Mouse (Mus musculus) embryonic facial prominence, embryonic 14.5 days (tissue): ENCODE results near the gene Hist1h3b. TPM values are rescaled to one million over a fixed set of nuclear protein-coding genes. Genes with fewer than 3 reads are reported as not detected.
"Not testable (repeated sequence)": the region's sequence is repeated elsewhere in the genome, so short reads cannot be mapped to it uniquely, and the experiment has no call there.

ENCODE experiments used
- ATAC-seq: fragments of 200-750 bp; cut with Nextera tagmentation; 2 replicates; pipeline ENCODE4 v1.8.0; 2017; ENCODE audit warnings: low read depth, moderate number of reproducible peaks, moderate TSS enrichment
- DNase-seq: peaks from one replicate; pipeline ENCODE4 v3.0.0-alpha.2; 2015; ENCODE audit warnings: low spot score
- H3K27ac ChIP-seq: fragments of 300-500 bp; sonication (generic); replicated peaks from 2 replicates; pipeline ENCODE4 v1.5.1; 2014; ENCODE audit warnings: low read depth, mild to moderate bottlenecking, low read length, moderate library complexity
- H3K27me3 ChIP-seq: fragments of 300-500 bp; sonication (generic); replicated peaks from 2 replicates; pipeline ENCODE4 v1.6.1; 2014; ENCODE audit warnings: low read length; ENCODE audit not compliant: control insufficient read depth, insufficient read depth
- H3K36me3 ChIP-seq: fragments of 300-500 bp; sonication (generic); 2 replicates; pipeline ENCODE4 v1.6.1; 2014; ENCODE audit warnings: low read length, mixed read lengths; ENCODE audit not compliant: control insufficient read depth, insufficient read depth
- H3K4me1 ChIP-seq: fragments of 300-500 bp; sonication (generic); 2 replicates; pipeline ENCODE4 v1.6.1; 2014; ENCODE audit warnings: antibody characterized with exemption, low read length; ENCODE audit not compliant: control insufficient read depth, insufficient read depth
- H3K4me2 ChIP-seq: fragments of 300-500 bp; sonication (generic); 2 replicates; pipeline ENCODE4 v1.6.1; 2014; ENCODE audit warnings: low read depth, mild to moderate bottlenecking, low read length, moderate library complexity, mixed read lengths
- H3K4me3 ChIP-seq: fragments of 300-500 bp; sonication (generic); 2 replicates; pipeline ENCODE4 v1.5.1; 2014; ENCODE audit warnings: low read depth, mild to moderate bottlenecking, low read length
- H3K9ac ChIP-seq: fragments of 300-500 bp; sonication (generic); 2 replicates; pipeline ENCODE4 v1.6.1; 2014; ENCODE audit warnings: low read depth, mild to moderate bottlenecking, low read length, moderate library complexity, mixed read lengths
- H3K9me3 ChIP-seq: fragments of 300-500 bp; sonication (generic); 2 replicates; pipeline ENCODE4 v1.6.1; 2016; ENCODE audit warnings: low read length; ENCODE audit not compliant: control insufficient read depth
- WGBS: fragments of 180-500 bp; shearing (Covaris S2); extraction: QIAGEN DNeasy Blood & Tissue Kit; methylation state at CpG from one replicate; pipeline ENCODE4 v1.1.7; 2014; 5-methylcytosine and 5-hydroxymethylcytosine counted together
- polyA plus RNA-seq: library from polyadenylated mRNA; unstranded; fragments of >200 nt; fragmentation: Nextera tagmentation; extraction: Ambion mirVana; gene quantifications from 2 replicates; pipeline ENCODE4 v1.2.1, GENCODE M21; 2014

The Hist1h3b gene
- polyA plus RNA-seq, 1 experiment from 2014 or later, result 6.6 TPM

- ATAC-seq, result peak; percentile 76
- H3K9ac ChIP-seq, result peak within 1 kb of the TSS; percentile 73
- WGBS, result under 1% methylated on average over 23 of the region's 52 CpGs
Measured at GRCm38 (mm10) chr13:23761871-23762821, 10.1 kb downstream of the Hist1h3b start, which contains the start of gene Hist1h3a. Gene Hist1h3a (minus strand): TSS chr13:23762386.

DNA sequence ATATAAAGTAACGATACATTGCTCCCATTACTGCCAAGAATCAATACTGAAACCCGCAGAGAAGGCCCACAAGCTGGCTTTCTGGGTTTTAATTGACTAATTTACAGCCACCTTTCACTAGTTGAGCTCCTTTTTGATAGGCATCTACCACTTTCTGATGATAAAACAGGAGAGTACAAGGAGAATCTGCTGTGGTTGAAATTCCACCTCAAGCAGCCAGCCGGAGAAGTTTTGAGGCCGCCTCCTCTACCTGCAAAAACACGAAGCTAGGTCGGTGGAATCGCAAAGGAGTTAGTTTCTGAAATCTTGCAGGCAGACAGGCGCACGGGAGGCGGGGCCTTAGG is 11.1 kb downstream of the Hist1h3b start:
- Histone ChIP-seq H3K4me3 (peak overlapping the region; percentile 54), H3K9me3 (no peaks in the 10 kb centered on the region), H3K9ac (peak overlapping the region; percentile 73), H3K27me3 (no peaks in the 10 kb centered on the region), H3K36me3 (no peaks in the 10 kb centered on the region), H3K27ac (peak overlapping the region; percentile 93), H3K4me2 (peak overlapping the region; percentile 84), H3K4me1 (peaks cover 20% of the 10 kb centered on the region)
- WGBS, result 2% methylated on average over 10 of the region's 10 CpGs
- DNase-seq, result no peak
- ATAC-seq, result no peak

More at GRCm38 (mm10) chr13:23761871-23762821, 10.1 kb downstream of the Hist1h3b start, which contains the start of gene Hist1h3a:
- peak within 1 kb of the TSS; percentile 93 for H3K27ac ChIP-seq
- peaks cover 20% of the 10 kb centered on the region for H3K4me1 ChIP-seq
- H3K27me3 ChIP-seq, H3K9me3 ChIP-seq, H3K36me3 ChIP-seq: not testable (repeated sequence)
- peak within 1 kb of the TSS; percentile 54 for H3K4me3 ChIP-seq
- H3K4me2 ChIP-seq, result peak within 1 kb of the TSS; percentile 84
- DNase-seq, result peak; percentile 95

DNA sequence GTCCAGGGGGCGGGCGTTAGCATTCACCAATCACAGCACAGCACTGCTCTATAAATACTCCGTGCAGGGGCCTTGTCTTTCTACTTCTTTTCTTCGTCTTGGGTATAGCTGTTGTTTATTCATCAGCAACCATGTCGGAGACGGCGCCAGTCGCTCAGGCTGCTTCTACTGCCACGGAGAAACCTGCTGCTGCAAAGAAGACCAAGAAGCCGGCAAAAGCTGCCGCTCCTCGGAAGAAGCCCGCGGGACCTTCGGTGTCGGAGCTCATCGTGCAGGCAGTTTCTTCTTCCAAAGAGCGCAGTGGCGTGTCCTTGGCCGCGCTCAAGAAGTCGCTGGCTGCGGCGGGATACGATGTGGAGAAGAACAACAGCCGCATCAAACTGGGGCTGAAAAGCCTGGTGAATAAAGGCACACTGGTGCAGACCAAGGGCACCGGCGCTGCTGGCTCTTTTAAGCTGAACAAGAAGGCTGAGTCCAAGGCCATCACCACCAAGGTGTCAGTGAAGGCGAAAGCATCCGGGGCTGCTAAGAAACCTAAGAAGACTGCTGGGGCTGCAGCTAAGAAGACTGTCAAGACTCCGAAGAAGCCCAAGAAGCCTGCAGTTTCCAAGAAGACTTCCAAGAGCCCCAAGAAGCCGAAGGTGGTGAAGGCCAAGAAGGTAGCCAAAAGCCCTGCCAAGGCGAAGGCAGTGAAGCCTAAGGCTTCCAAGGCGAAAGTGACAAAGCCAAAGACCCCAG is 11.7 kb downstream of the Hist1h3b start, which contains the start of gene Hist1h1a:
Hist1h1a (plus strand) TSS at position 81 of the 738 bp plus-strand sequence.
- DNase-seq, result peak; percentile 98
- no peaks in the 10 kb centered on the region for H3K36me3 ChIP-seq
- ATAC-seq, result peak; percentile 78
- WGBS, result 3% methylated on average over 34 of the region's 34 CpGs
- peak within 1 kb of the TSS; percentile 54 for H3K4me3 ChIP-seq
- H3K9me3 ChIP-seq, result no peaks in the 10 kb centered on the region
- peak within 1 kb of the TSS; percentile 93 for H3K27ac ChIP-seq
- H3K27me3 ChIP-seq, result no peaks in the 10 kb centered on the region
- peak within 1 kb of the TSS; percentile 76 for H3K9ac ChIP-seq
- H3K4me1 ChIP-seq, result peaks cover 20% of the 10 kb centered on the region
- peak within 1 kb of the TSS; percentile 84 for H3K4me2 ChIP-seq

GRCm38 (mm10) chr13:23764324-23765171 is 12.5 kb downstream of the Hist1h3b start:
- peak overlapping the region; percentile 84 for H3K4me2 ChIP-seq
- peak overlapping the region; percentile 76 for H3K9ac ChIP-seq
- ATAC-seq (no peak), DNase-seq (no peak)
- H3K4me1 ChIP-seq, result peaks cover 20% of the 10 kb centered on the region
- H3K9me3 ChIP-seq, result no peaks in the 10 kb centered on the region
- 33% methylated on average over 12 of the region's 12 CpGs for WGBS
- no peaks in the 10 kb centered on the region for H3K27me3 ChIP-seq
- peak overlapping the region; percentile 93 for H3K27ac ChIP-seq
- H3K36me3 ChIP-seq, result no peaks in the 10 kb centered on the region
- peak overlapping the region; percentile 54 for H3K4me3 ChIP-seq

GRCm38 (mm10) chr13:23765172-23765513 is 13.1 kb downstream of the Hist1h3b start:
- Histone ChIP-seq H3K9me3 (no peaks in the 10 kb centered on the region), H3K9ac (no peak overlapping the region), H3K27me3 (no peaks in the 10 kb centered on the region), H3K4me3 (no peak overlapping the region), H3K4me1 (peaks cover 16% of the 10 kb centered on the region), H3K36me3 (no peaks in the 10 kb centered on the region), H3K27ac (peak overlapping the region; percentile 34), H3K4me2 (peak overlapping the region; percentile 84; the same call in 1 of the 2 replicates)
- 73% methylated on average over 1 of the region's 1 CpGs for WGBS
- DNase-seq, result no peak
- ATAC-seq, result no peak

DNA sequence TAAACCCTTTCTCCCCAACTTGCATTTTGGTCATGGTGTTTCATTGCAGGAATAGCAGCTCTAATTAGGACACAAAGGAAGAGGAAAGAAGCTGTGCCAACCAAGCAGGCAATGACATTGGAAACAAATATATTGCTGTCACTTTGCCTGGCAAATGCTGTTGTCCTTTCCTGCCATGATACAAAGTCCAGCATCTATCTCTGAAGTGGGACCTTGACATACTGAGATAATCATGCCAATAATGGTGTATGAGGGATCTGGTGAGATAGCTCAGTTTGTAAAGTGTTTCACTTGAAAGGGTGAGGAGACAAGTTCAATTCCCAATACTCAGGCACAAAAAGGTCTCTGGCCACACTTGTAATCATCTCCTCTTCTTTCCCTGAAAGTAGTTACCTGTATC is 14.7 kb downstream of the Hist1h3b start:
- H3K4me1 ChIP-seq, result peaks cover 16% of the 10 kb centered on the region
- no peaks in the 10 kb centered on the region for H3K27me3 ChIP-seq
- H3K9me3 ChIP-seq, result no peaks in the 10 kb centered on the region
- H3K27ac ChIP-seq, result no peak overlapping the region
- H3K36me3 ChIP-seq, result no peaks in the 10 kb centered on the region
- H3K4me2 ChIP-seq, result no peak overlapping the region
- ATAC-seq (no peak), DNase-seq (no peak)
- H3K9ac ChIP-seq, result no peak overlapping the region
- H3K4me3 ChIP-seq, result no peak overlapping the region

- no peak overlapping the region for H3K9ac ChIP-seq
- no peak overlapping the region for H3K4me2 ChIP-seq
- WGBS, result 54% methylated on average over 5 of the region's 5 CpGs
- no peak for DNase-seq
- no peaks in the 10 kb centered on the region for H3K9me3 ChIP-seq
- no peak for ATAC-seq
- no peaks in the 10 kb centered on the region for H3K36me3 ChIP-seq
- no peak overlapping the region for H3K4me3 ChIP-seq
- H3K27ac ChIP-seq, result no peak overlapping the region
- H3K27me3 ChIP-seq, result no peaks in the 10 kb centered on the region
- H3K4me1 ChIP-seq, result peaks cover 16% of the 10 kb centered on the region
Measured at GRCm38 (mm10) chr13:23768834-23769397, 16.8 kb downstream of the Hist1h3b start.

DNA sequence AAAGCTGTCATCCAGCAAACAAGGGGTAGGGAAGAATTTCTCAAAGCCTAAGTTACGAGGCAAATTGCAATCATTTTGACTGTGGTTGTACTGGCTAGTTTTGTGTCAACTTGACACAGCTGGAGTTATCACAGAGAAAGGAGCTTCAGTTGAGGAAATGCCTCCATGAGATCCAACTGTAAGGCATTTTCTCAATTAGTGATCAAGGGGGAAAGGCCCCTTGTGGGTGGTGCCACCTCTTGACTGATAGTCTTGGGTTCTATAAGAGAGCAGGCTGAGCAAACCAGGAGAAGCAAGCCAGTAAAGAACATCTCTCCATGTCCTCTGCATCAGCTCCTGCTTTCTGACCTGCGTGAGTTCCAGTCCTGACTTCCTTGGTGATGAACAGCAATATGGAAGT is 17.5 kb downstream of the Hist1h3b start, which contains the start of gene Trim38:
Trim38 (plus strand) TSS at position 301 of the 400 bp plus-strand sequence.
- not testable (repeated sequence) for H3K9me3 ChIP-seq, H3K36me3 ChIP-seq, H3K27me3 ChIP-seq, H3K27ac ChIP-seq, H3K4me2 ChIP-seq, H3K4me1 ChIP-seq, H3K4me3 ChIP-seq, ATAC-seq, H3K9ac ChIP-seq, DNase-seq
- WGBS, result 76% methylated on average over 2 of the region's 2 CpGs
